Mouse (Mus musculus): ENCODE measurements at regions not wholly inside any gene's neighbourhood (a gene's known extent, or its start where the extent isn't known, plus 50 kb on each side); places are given as distances from the start of the nearest gene placed in this dataset.

DNA sequence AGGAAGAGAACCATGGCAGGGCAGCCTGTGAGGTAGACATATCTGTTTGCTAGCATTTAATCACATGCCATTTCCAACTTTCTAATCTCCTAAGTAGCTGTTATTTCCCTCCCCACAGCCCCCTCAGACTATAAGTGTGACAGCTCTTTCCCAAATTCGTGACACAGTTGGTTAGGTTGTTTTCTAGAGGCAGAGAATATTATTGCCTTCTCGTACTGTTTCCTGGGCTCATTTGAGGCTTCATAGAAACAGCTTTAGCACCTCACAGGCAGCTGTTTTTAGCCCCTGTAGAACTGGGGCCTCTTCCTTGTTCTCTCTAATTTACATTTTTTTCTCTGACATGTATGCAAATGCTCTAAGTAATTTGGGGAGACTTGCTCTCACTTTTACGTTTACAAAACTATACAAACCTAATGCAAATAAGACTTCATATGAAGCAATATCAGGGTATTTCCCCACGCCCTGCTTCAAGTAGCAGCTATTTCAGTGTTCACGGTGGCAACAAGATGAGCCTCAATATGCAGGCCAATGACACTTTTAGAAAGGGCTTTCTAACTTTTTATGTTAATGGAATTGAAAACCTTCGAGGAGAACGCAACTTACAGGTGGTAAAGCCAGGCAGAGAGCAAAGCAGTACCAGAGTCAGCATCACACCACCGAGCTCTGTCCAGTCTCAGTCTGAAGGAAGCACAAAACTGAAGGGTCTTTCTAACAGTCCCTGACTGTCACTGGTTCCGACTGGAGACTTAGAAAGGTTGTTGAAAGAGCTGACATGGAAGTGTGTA, 79.4 kb downstream of the Fam43a start:
- ATAC-seq (ENCODE audit: low FRiP score), result no peak
- Histone ChIP-seq H3K36me3 (ENCODE audit: control insufficient read depth, insufficient read depth, low read length) (no peaks in the 10 kb centered on the region), H3K27me3 (ENCODE audit: control insufficient read depth, insufficient read depth, low read length) (no peaks in the 10 kb centered on the region), H3K4me1 (ENCODE audit: control insufficient read depth, insufficient read depth, low read length) (no peaks in the 10 kb centered on the region), H3K9me3 (ENCODE audit: control insufficient read depth, low read length) (no peaks in the 10 kb centered on the region), H3K4me2 (no peak overlapping the region), H3K9ac (ENCODE audit: low read length) (no peak overlapping the region), H3K4me3 (ENCODE audit: low read depth, low read length) (no peak overlapping the region), H3K27ac (ENCODE audit: low read depth, low read length) (no peak overlapping the region)
- DNase-seq (ENCODE audit: low spot score, missing footprints), result no peak
- WGBS, result 84% methylated on average over 9 of the region's 9 CpGs

- ATAC-seq (ENCODE audit: low FRiP score) (no peak), DNase-seq (ENCODE audit: low spot score, missing footprints) (no peak)
- H3K4me3 ChIP-seq (ENCODE audit: low read depth, low read length), result no peak overlapping the region
- no peak overlapping the region for H3K9ac ChIP-seq (ENCODE audit: low read length)
- no peaks in the 10 kb centered on the region for H3K36me3 ChIP-seq (ENCODE audit: control insufficient read depth, insufficient read depth, low read length)
- H3K9me3 ChIP-seq (ENCODE audit: control insufficient read depth, low read length), result no peaks in the 10 kb centered on the region
- no peaks in the 10 kb centered on the region for H3K27me3 ChIP-seq (ENCODE audit: control insufficient read depth, insufficient read depth, low read length)
- WGBS, result 82% methylated on average over 3 of the region's 3 CpGs
- no peak overlapping the region for H3K4me2 ChIP-seq
- H3K27ac ChIP-seq (ENCODE audit: low read depth, low read length), result no peak overlapping the region
- H3K4me1 ChIP-seq (ENCODE audit: control insufficient read depth, insufficient read depth, low read length), result no peaks in the 10 kb centered on the region
Observed at GRCm38 (mm10) chr16:30679493-30679811, 79.9 kb downstream of the Fam43a start.

DNA sequence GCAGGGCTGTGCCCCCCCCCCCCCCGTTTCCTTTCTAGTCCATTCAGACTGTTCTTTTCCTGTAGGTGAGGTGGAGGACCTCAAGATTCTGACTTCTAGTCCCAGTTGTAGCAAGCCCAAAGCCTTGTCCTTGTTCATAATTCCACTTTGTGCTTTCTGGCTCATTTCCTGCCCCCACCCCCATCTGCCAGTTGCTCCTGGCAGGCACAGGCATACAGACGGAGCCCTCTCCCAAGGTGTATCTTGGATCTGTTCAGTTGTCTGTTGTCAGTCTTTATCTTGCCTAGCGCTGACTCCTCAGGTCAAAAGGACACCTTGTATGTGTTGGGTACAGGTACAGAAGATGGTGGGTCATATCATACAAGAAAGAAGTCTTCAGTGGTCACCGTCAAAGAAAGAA, 81.9 kb downstream of the Fam43a start:
- ATAC-seq (ENCODE audit: low FRiP score) (no peak), DNase-seq (ENCODE audit: low spot score, missing footprints) (no peak)
- 84% methylated on average over 4 of the region's 4 CpGs for WGBS
- Histone ChIP-seq H3K4me2 (no peak overlapping the region), H3K4me3 (ENCODE audit: low read depth, low read length) (no peak overlapping the region), H3K27ac (ENCODE audit: low read depth, low read length) (no peak overlapping the region), H3K36me3 (ENCODE audit: control insufficient read depth, insufficient read depth, low read length) (no peaks in the 10 kb centered on the region), H3K27me3 (ENCODE audit: control insufficient read depth, insufficient read depth, low read length) (no peaks in the 10 kb centered on the region), H3K4me1 (ENCODE audit: control insufficient read depth, insufficient read depth, low read length) (no peaks in the 10 kb centered on the region), H3K9ac (ENCODE audit: low read length) (no peak overlapping the region), H3K9me3 (ENCODE audit: control insufficient read depth, low read length) (no peaks in the 10 kb centered on the region)

- Histone ChIP-seq H3K27me3 (ENCODE audit: control insufficient read depth, insufficient read depth, low read length) (no peaks in the 10 kb centered on the region), H3K4me3 (ENCODE audit: low read depth, low read length) (no peak overlapping the region), H3K36me3 (ENCODE audit: control insufficient read depth, insufficient read depth, low read length) (no peaks in the 10 kb centered on the region), H3K9ac (ENCODE audit: low read length) (no peak overlapping the region), H3K4me1 (ENCODE audit: control insufficient read depth, insufficient read depth, low read length) (no peaks in the 10 kb centered on the region), H3K4me2 (no peak overlapping the region), H3K9me3 (ENCODE audit: control insufficient read depth, low read length) (no peaks in the 10 kb centered on the region), H3K27ac (ENCODE audit: low read depth, low read length) (no peak overlapping the region)
- ATAC-seq (ENCODE audit: low FRiP score) (no peak), DNase-seq (ENCODE audit: low spot score, missing footprints) (no peak)
- 90% methylated on average over 3 of the region's 3 CpGs for WGBS
Observed at GRCm38 (mm10) chr16:30683986-30684385, 84.5 kb downstream of the Fam43a start.

- Histone ChIP-seq H3K4me3 (ENCODE audit: low read depth, low read length) (no peak overlapping the region), H3K4me1 (ENCODE audit: control insufficient read depth, insufficient read depth, low read length) (no peaks in the 10 kb centered on the region), H3K27me3 (ENCODE audit: control insufficient read depth, insufficient read depth, low read length) (no peaks in the 10 kb centered on the region), H3K36me3 (ENCODE audit: control insufficient read depth, insufficient read depth, low read length) (no peaks in the 10 kb centered on the region), H3K27ac (ENCODE audit: low read depth, low read length) (no peak overlapping the region), H3K9ac (ENCODE audit: low read length) (no peak overlapping the region), H3K9me3 (ENCODE audit: control insufficient read depth, low read length) (no peaks in the 10 kb centered on the region), H3K4me2 (no peak overlapping the region)
- ATAC-seq (ENCODE audit: low FRiP score) (no peak), DNase-seq (ENCODE audit: low spot score, missing footprints) (no peak)
- WGBS, result 83% methylated on average over 6 of the region's 6 CpGs
Observed at GRCm38 (mm10) chr16:30686536-30686935, 87.0 kb downstream of the Fam43a start.

- Histone ChIP-seq H3K36me3 (ENCODE audit: control insufficient read depth, insufficient read depth, low read length) (no peaks in the 10 kb centered on the region), H3K27ac (ENCODE audit: low read depth, low read length) (no peak overlapping the region), H3K4me3 (ENCODE audit: low read depth, low read length) (no peak overlapping the region), H3K27me3 (ENCODE audit: control insufficient read depth, insufficient read depth, low read length) (no peaks in the 10 kb centered on the region), H3K9me3 (ENCODE audit: control insufficient read depth, low read length) (no peaks in the 10 kb centered on the region), H3K4me1 (ENCODE audit: control insufficient read depth, insufficient read depth, low read length) (no peaks in the 10 kb centered on the region), H3K9ac (ENCODE audit: low read length) (no peak overlapping the region), H3K4me2 (no peak overlapping the region)
- DNase-seq (ENCODE audit: low spot score, missing footprints) (no peak), ATAC-seq (ENCODE audit: low FRiP score) (no peak)
- WGBS, result 87% methylated on average over 6 of the region's 6 CpGs
Observed at GRCm38 (mm10) chr16:30687225-30687624, 87.7 kb downstream of the Fam43a start.

DNA sequence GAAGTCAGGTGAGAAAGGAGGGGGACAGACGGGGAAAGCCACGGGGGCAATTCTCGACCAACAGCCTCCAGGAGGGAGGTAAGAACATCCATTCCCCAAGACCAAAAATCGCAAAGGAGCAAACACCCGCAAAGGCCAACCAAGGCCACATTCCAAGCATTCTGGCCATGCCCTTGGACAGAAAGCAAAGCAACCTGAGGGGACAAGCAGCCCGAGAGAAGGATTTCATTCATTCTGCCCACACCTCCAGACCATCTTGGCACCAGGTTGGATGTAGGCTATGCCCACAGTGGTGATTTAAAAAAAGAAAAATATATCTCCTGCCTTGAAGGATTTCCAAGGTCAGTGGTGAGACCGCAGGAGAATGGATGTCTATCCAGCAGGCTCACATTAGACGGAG, 88.2 kb downstream of the Fam43a start:
- Histone ChIP-seq H3K4me2 (no peak overlapping the region), H3K4me3 (ENCODE audit: low read depth, low read length) (no peak overlapping the region), H3K36me3 (ENCODE audit: control insufficient read depth, insufficient read depth, low read length) (no peaks in the 10 kb centered on the region), H3K9ac (ENCODE audit: low read length) (no peak overlapping the region), H3K9me3 (ENCODE audit: control insufficient read depth, low read length) (no peaks in the 10 kb centered on the region), H3K27ac (ENCODE audit: low read depth, low read length) (no peak overlapping the region), H3K4me1 (ENCODE audit: control insufficient read depth, insufficient read depth, low read length) (no peaks in the 10 kb centered on the region), H3K27me3 (ENCODE audit: control insufficient read depth, insufficient read depth, low read length) (no peaks in the 10 kb centered on the region)
- ATAC-seq (ENCODE audit: low FRiP score) (no peak), DNase-seq (ENCODE audit: low spot score, missing footprints) (no peak)
- WGBS, result 84% methylated on average over 8 of the region's 8 CpGs

GRCm38 (mm10) chr16:30690531-30690930, 91.0 kb downstream of the Fam43a start:
- 88% methylated on average over 4 of the region's 4 CpGs for WGBS
- no peak overlapping the region for H3K4me2 ChIP-seq
- H3K27me3 ChIP-seq (ENCODE audit: control insufficient read depth, insufficient read depth, low read length), result no peaks in the 10 kb centered on the region
- H3K36me3 ChIP-seq (ENCODE audit: control insufficient read depth, insufficient read depth, low read length), result no peaks in the 10 kb centered on the region
- H3K9ac ChIP-seq (ENCODE audit: low read length), result no peak overlapping the region
- no peak for ATAC-seq (ENCODE audit: low FRiP score)
- no peak overlapping the region for H3K27ac ChIP-seq (ENCODE audit: low read depth, low read length)
- H3K4me1 ChIP-seq (ENCODE audit: control insufficient read depth, insufficient read depth, low read length), result no peaks in the 10 kb centered on the region
- no peak overlapping the region for H3K4me3 ChIP-seq (ENCODE audit: low read depth, low read length)
- H3K9me3 ChIP-seq (ENCODE audit: control insufficient read depth, low read length), result no peaks in the 10 kb centered on the region
- DNase-seq (ENCODE audit: low spot score, missing footprints), result no peak

- Histone ChIP-seq H3K4me2 (no peak overlapping the region), H3K4me3 (ENCODE audit: low read depth, low read length) (no peak overlapping the region), H3K27me3 (ENCODE audit: control insufficient read depth, insufficient read depth, low read length) (no peaks in the 10 kb centered on the region), H3K4me1 (ENCODE audit: control insufficient read depth, insufficient read depth, low read length) (no peaks in the 10 kb centered on the region), H3K9ac (ENCODE audit: low read length) (no peak overlapping the region), H3K9me3 (ENCODE audit: control insufficient read depth, low read length) (no peaks in the 10 kb centered on the region), H3K36me3 (ENCODE audit: control insufficient read depth, insufficient read depth, low read length) (no peaks in the 10 kb centered on the region), H3K27ac (ENCODE audit: low read depth, low read length) (no peak overlapping the region)
- DNase-seq (ENCODE audit: low spot score, missing footprints) (no peak), ATAC-seq (ENCODE audit: low FRiP score) (no peak)
- WGBS, result 90% methylated on average over 15 of the region's 15 CpGs
Observed at GRCm38 (mm10) chr16:30691964-30692363, 92.4 kb downstream of the Fam43a start.
